Mouse (Mus musculus) bone marrow, adult 2 months (tissue): ENCODE data around the gene Rps6ka1.

Source experiments
- CTCF ChIP-seq: fragments of 200-500 bp; IDR thresholded peaks from 2 replicates; pipeline ENCODE4 v1.5.1; 2011; ENCODE audit warnings: low read length, control low read depth; ENCODE audit not compliant: control insufficient read depth, insufficient read depth
- POLR2A ChIP-seq: fragments of 200-500 bp; IDR thresholded peaks from 2 replicates; pipeline ENCODE4 v1.6.1; 2011; ENCODE audit warnings: low read depth, mild to moderate bottlenecking, control low read depth, low read length, borderline replicate concordance; ENCODE audit not compliant: control insufficient read depth

DNA sequence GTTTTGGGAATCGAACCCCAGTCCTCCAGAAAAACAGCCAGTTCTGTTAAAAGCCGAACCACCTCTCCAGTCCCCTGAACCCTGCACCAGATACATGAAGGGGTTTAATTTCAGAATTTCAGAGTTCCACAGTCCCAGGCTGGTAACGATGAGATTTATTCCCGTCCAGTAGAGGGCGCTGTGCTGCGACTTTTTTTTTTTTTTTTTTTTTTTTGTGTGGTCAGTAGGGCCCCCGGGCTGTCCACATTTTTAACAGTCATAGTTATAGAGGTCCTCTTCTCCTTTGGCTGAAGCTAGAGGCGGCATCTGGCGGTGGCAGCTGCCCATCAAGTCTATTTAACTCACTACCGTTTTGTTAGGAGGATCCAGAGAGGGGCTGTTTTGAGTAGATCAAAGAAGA is 43.8 kb upstream of the Rps6ka1 start:
- TF ChIP-seq CTCF (peak; percentile 31; the same call in 1 of the 2 replicates), POLR2A (no peak)
